Mouse (Mus musculus): Measurements from ENCODE around the gene Lce1l. TPM values are rescaled to one million over a fixed set of nuclear protein-coding genes. Genes with fewer than 3 reads are reported as not detected.
"Not testable (repeated sequence)": the region's sequence is repeated elsewhere in the genome, so short reads cannot be mapped to it uniquely, and the experiment has no call there.

Gene Lce1l
- not detected for total RNA-seq (2021)
- long read RNA-seq, experiment 1: 0 reads
- long read RNA-seq, experiment 2: 0 reads

GRCm38 (mm10) chr3:92851186-92851585 lies at the start of gene Lce1l:
Lce1l (minus strand) TSS chr3:92851286.
- no peak for DNase-seq
- intact Hi-C loops (cut with DNase I): no loop called here

DNA sequence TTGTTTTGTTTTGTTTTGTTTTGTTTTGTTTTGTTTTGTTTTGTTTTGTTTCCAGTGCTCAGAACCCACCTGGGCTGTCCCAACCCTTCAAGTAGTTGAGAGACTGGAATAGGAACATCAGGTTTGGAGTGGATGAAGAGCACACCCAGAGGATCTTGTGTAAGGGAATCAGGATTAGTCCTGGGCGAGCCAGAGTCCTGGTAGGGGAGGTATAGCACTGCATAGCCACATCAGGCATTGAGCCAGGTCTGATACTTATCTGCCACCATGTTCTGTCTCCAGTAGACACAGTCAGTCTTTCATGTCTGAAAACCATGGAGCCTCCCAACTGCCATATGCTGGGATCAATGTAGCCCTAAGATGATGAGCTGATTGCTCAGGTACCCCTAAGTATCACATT lies 43.4 kb upstream of the Lce1l start:
- intact Hi-C loops (cut with DNase I): no loop called here
- DNase-seq: no peak

DNA sequence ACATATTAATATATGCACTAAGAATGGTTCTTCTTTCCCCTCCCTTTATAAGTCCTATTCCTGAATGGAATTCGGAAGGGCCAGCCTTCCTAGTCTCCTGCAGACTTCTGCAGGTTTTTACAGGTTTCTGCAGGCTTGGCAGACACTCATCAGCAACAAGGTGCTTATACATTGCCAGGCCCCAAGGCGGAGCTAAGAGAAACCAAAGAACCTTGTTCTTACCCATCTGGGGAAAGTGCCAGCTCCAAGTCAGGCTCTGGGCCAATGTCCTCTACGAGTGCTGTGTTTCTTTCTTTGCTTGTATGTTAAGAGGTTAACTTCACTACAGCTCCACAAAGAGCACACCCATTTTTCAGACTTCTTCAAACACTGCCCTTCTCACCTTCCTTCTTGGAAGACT lies 43.0 kb upstream of the Lce1l start:
- DNase-seq: no peak
- intact Hi-C loops (cut with DNase I): no loop called here

DNA sequence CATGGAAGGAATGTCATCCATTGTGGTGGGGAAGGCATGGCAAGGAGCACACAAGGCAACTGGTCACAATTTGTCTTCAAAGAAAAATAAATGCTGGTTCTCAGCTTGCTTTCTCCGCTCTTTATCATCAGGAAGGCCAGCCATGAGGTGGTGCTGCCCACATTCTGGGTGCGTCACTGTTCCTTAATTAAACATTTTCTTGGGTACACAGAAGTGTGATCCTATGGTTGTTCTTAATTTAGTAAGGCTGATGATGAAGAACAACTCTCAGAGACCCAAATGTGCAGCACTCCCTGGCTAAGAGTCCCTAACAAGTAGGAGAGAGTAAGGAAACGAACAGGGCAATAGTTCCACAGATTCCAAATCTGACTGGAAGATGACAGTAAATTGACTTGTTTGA lies 23.1 kb upstream of the Lce1l start:
- no peak for DNase-seq
- intact Hi-C loops (cut with DNase I): no loop called here

DNA sequence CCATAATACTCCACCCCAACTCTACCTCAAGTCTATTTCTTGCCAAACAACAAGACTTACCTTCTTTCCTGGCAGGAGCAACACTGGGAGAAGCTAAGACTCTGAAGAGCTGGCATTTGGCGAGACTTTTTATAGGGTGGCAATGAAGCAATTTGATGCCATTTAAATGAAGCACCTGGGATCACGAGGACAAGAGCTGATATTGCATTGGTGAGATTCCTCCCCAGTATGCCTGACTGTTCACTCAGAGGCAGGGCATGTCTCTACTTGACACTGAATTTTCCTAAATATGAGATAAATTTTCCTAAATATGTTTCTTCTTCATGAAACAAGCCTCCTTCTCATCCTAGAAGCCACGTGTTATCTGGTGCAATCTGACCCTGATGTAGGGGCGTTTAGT lies 19.0 kb upstream of the Lce1l start, which contains the start of gene 2310050C09Rik:
TSS of gene 2310050C09Rik (minus strand) at position 101 of the 400 bp plus-strand sequence.
- intact Hi-C loops (cut with DNase I): no loop called here

DNA sequence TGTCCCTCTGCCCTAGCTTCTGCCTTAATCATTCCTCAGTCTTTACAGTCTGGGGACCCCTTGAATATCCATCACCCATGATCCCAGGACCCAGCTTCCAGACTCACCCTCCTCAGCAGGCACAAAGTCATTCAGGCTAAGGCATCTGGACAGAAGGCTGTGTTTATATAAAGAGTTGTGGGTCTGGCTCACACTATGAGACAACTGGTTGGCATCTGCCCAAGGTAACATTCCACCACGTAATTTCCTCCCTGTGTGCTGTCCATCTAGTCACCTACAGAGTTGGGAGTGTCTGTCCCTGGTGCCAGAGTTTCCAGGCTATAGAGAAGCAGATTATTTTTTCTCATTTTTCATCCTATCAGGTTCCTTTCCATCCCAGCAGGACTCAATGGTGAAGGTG lies 24.0 kb downstream of the Lce1l start, which contains the start of gene Kprp:
TSS of gene Kprp (minus strand) at position 140 of the 400 bp plus-strand sequence.
- DNase-seq: no peak
- intact Hi-C loops (cut with DNase I): no loop called here

More for the DNA sequence above, 19.0 kb upstream of the Lce1l start, which contains the start of gene 2310050C09Rik:
- no peak for DNase-seq

DNA sequence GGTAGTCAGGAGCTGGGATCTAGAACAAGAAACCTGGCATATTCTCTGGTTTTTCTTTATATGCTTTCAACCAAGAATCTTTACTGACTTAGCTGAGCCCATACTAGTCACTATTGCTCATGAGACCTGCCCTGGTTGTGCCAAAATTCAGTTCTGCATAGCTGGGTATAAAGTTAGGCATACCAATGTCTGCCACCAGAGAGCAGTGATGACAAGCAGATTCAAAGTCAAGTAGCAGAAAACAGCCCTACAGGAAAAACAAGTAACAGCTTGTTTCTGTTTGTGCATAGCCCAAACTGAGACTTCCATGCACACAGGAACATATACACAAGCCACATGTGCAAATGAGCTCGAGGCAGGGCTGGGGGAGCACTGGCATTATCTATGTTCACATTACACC lies 25.3 kb downstream of the Lce1l start:
- intact Hi-C loops (cut with DNase I): no loop called here
- DNase-seq: no peak

DNA sequence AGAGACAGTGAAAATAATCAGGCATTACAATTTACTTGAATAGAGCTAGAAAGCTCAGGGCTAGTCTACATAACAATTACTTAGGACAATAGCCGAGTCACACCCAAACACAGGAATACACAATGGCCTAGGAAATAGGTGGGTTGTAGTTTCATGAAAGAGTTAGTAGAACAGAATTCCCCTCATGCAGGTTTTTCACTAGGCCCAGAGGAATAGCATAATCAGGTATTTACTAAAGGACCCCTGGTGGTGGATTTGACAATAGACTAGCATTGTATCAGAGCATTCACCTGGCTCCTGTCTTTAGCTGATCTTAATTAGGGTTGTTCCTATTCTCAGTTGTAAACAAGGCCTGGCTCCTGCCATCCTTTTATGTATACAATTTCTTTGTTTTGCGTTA lies 35.0 kb downstream of the Lce1l start:
- DNase-seq; intact Hi-C loops (cut with DNase I): not testable (repeated sequence)

GRCm38 (mm10) chr3:92815581-92815980 lies 35.5 kb downstream of the Lce1l start:
- DNase-seq: no peak
- intact Hi-C loops (cut with DNase I): no loop called here

DNA sequence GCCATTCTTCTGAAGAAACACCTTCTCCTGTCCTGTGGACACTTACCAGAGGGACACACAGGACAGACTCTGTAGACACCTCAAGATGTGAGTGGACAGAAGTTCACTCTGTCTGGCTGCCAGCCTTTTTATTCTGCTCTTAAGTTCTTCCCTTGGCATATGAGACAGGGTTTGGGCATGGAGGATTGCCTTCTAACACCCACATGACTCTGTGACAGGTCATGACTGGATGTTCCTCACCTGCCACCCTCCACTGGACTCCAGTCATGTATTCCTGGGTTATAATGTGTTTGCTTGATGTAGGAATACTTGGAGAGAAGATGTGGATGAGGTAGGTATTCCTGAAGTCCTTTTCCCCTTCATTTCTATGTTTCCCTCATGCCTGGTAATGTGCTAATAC lies 43.3 kb downstream of the Lce1l start, which contains the start of gene Lce1k:
TSS of gene Lce1k (minus strand) at position 101 of the 400 bp plus-strand sequence.
- DNase-seq: no peak
- intact Hi-C loops (cut with DNase I): no loop called here

Other genes starting within 250 kb of the Lce1l start
- gene 2210017I01Rik, start 243.8 kb downstream of the Lce1l start, total RNA-seq (2021): not detected
- gene Lce6a, start 229.6 kb downstream of the Lce1l start, total RNA-seq (2021): not detected
- gene Lce1a1, start 203.0 kb downstream of the Lce1l start, total RNA-seq (2021): not detected
- gene Lce1b, start 194.4 kb downstream of the Lce1l start, total RNA-seq (2021): not detected
- not detected for gene Lce1a2, start 181.0 kb downstream of the Lce1l start, total RNA-seq (2021)
- not detected for gene Lce1c, start 172.0 kb downstream of the Lce1l start, total RNA-seq (2021)
- not detected for gene Lce1d, start 164.1 kb downstream of the Lce1l start, total RNA-seq (2021)
- not detected for gene Lce1e, start 142.2 kb downstream of the Lce1l start, total RNA-seq (2021)
- not detected for gene Lce1f, start 130.9 kb downstream of the Lce1l start, total RNA-seq (2021)
- gene Gm38119, start 112.2 kb downstream of the Lce1l start, total RNA-seq (2021): not detected
- gene Lce1g, start 98.9 kb downstream of the Lce1l start, total RNA-seq (2021): not detected
- gene Lce1h, start 86.2 kb downstream of the Lce1l start, total RNA-seq (2021): not detected
- gene Lce1i, start 72.4 kb downstream of the Lce1l start, total RNA-seq (2021): not detected
- gene Lce1j, start 60.8 kb downstream of the Lce1l start, total RNA-seq (2021): not detected
- gene Lce1k, start 43.4 kb downstream of the Lce1l start, total RNA-seq (2021): not detected
- not detected for gene Kprp, start 24.0 kb downstream of the Lce1l start, total RNA-seq (2021)
- not detected for gene 2310050C09Rik, start 18.9 kb upstream of the Lce1l start, total RNA-seq (2021)
- gene Lce3a, start 74.9 kb upstream of the Lce1l start, total RNA-seq (2021): not detected
- gene Lce3b, start 81.7 kb upstream of the Lce1l start, total RNA-seq (2021): not detected
- not detected for gene Lce3c, start 93.2 kb upstream of the Lce1l start, total RNA-seq (2021)
- not detected for gene Lce3d, start 106.1 kb upstream of the Lce1l start, total RNA-seq (2021)
- gene Lce3e, start 115.8 kb upstream of the Lce1l start, total RNA-seq (2021): not detected
- gene Lce3f, start 140.9 kb upstream of the Lce1l start, total RNA-seq (2021): not detected
- not detected for gene Crct1, start 164.4 kb upstream of the Lce1l start, total RNA-seq (2021)
- gene Lce1m, start 167.8 kb upstream of the Lce1l start, total RNA-seq (2021): not detected
- not detected for gene Gm4858, start 217.5 kb upstream of the Lce1l start, total RNA-seq (2021)

All from gastrocnemius, postnatal 36 days (tissue).